Mouse (Mus musculus) retina, adult 2 months (tissue): Measurements from ENCODE around the gene Dstn.

Experiments used
- DNase-seq: peaks from one replicate; pipeline ENCODE4 v3.0.0-alpha.2; 2012; ENCODE audit warnings: low read depth, low spot score

The Dstn gene

GRCm38 (mm10) chr2:143915600-143916135 lies 548 bp downstream of the Dstn start:
- DNase-seq = peak; percentile 29

- no peak for DNase-seq
Measured at GRCm38 (mm10) chr2:143916229-143916628, 1.1 kb downstream of the Dstn start.

- DNase-seq = no peak
Measured at GRCm38 (mm10) chr2:143917622-143918021, 2.5 kb downstream of the Dstn start.

GRCm38 (mm10) chr2:143918831-143919502 lies 3.8 kb downstream of the Dstn start:
- no peak for DNase-seq

- DNase-seq = no peak
Measured at GRCm38 (mm10) chr2:143924085-143924484, 9.0 kb downstream of the Dstn start.

- DNase-seq = no peak
Measured at GRCm38 (mm10) chr2:143925826-143926225, 10.7 kb downstream of the Dstn start.

GRCm38 (mm10) chr2:143929607-143930311 lies 14.6 kb downstream of the Dstn start:
- no peak for DNase-seq

GRCm38 (mm10) chr2:143932340-143932873 lies 17.3 kb downstream of the Dstn start:
- DNase-seq = no peak

- DNase-seq = no peak
Measured at GRCm38 (mm10) chr2:143933516-143933915, 18.4 kb downstream of the Dstn start.

- DNase-seq = no peak
Measured at GRCm38 (mm10) chr2:143934439-143934838, 19.3 kb downstream of the Dstn start.

- no peak for DNase-seq
Measured at GRCm38 (mm10) chr2:143937861-143938260, 22.7 kb downstream of the Dstn start.

- DNase-seq = no peak
Measured at GRCm38 (mm10) chr2:143940406-143940805, 25.3 kb downstream of the Dstn start.

GRCm38 (mm10) chr2:143944796-143945195 lies 29.7 kb downstream of the Dstn start:
- no peak for DNase-seq

- DNase-seq = no peak
Measured at GRCm38 (mm10) chr2:143945466-143946075, 30.5 kb downstream of the Dstn start.

- DNase-seq = no peak
Measured at GRCm38 (mm10) chr2:143946399-143946798, 31.3 kb downstream of the Dstn start.

- DNase-seq = no peak
Measured at GRCm38 (mm10) chr2:143947981-143948380, 32.9 kb downstream of the Dstn start.

- no peak for DNase-seq
Measured at GRCm38 (mm10) chr2:143948416-143948815, 33.3 kb downstream of the Dstn start.

GRCm38 (mm10) chr2:143949217-143949616 lies 34.1 kb downstream of the Dstn start:
- DNase-seq = no peak

- DNase-seq = no peak
Measured at GRCm38 (mm10) chr2:143950290-143951027, 35.3 kb downstream of the Dstn start.

- DNase-seq = no peak
Measured at GRCm38 (mm10) chr2:143951028-143951420, 35.9 kb downstream of the Dstn start.

- no peak for DNase-seq
Measured at GRCm38 (mm10) chr2:143951546-143952315, 36.6 kb downstream of the Dstn start.
